Mouse (Mus musculus): ENCODE data around the gene Prss21. TPM values are rescaled to one million over a fixed set of nuclear protein-coding genes. Genes with fewer than 3 reads are reported as not detected.
A peak's percentile ranks its signal among the peaks of the same experiment; 100 is the strongest.

Prss21 gene
- polyA plus RNA-seq, 1 experiment, result 0.11 TPM

DNA sequence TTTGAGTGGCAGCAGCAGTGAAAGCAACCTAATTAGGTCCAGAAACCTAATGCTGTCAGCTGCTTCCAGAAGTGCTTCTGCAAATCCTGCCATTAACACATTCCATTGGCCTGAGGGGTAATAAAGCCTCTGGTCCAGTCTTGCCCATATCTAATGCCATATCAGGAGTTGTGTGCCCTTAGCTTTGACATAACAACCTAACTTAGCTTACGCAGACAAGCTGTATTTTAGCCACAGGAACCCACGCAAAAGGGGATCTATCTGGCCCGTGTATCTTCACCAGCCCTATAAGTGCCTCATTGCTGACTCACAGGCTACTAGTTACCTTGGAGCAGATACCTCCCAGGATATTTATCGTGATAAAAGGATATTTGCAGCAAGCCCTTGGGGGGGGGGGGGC lies 42.3 kb upstream of the Prss21 start:
- DNase-seq, result no peak
- H3K36me3 ChIP-seq (ENCODE audit: control insufficient read depth, insufficient read depth, low read length), result peaks cover 55% of the 10 kb centered on the region
- H3K4me1 ChIP-seq (replicated peaks; ENCODE audit: control insufficient read depth, insufficient read depth, low read length), result peaks cover 4% of the 10 kb centered on the region
- 88% methylated on average over 4 of the region's 4 CpGs for WGBS
- TF ChIP-seq CTCF (IDR thresholded peaks at IDR 0.05; ENCODE audit: borderline replicate concordance, control insufficient read depth, extremely low read depth, insufficient read depth, low read length, poor library complexity) (no peak), POLR2A (IDR thresholded peaks at IDR 0.05; ENCODE audit: control insufficient read depth, extremely low read depth, insufficient read depth, low read length, poor library complexity) (no peak)
- no peaks in the 10 kb centered on the region for H3K27me3 ChIP-seq (ENCODE audit: control insufficient read depth, insufficient read depth, low read length)
- H3K27ac ChIP-seq (ENCODE audit: control insufficient read depth, insufficient read depth, low read length), result no peak overlapping the region
- no peak overlapping the region for H3K4me3 ChIP-seq (ENCODE audit: control insufficient read depth, insufficient read depth, low read length)

GRCm38 (mm10) chr17:23828271-23829001 lies 39.4 kb upstream of the Prss21 start:
- no peak for TF ChIP-seq POLR2A (IDR thresholded peaks at IDR 0.05; ENCODE audit: control insufficient read depth, extremely low read depth, insufficient read depth, low read length, poor library complexity)
- no peak for TF ChIP-seq CTCF (IDR thresholded peaks at IDR 0.05; ENCODE audit: borderline replicate concordance, control insufficient read depth, extremely low read depth, insufficient read depth, low read length, poor library complexity)
- Histone ChIP-seq H3K36me3 (ENCODE audit: control insufficient read depth, insufficient read depth, low read length) (peaks cover 32% of the 10 kb centered on the region), H3K27me3 (ENCODE audit: control insufficient read depth, insufficient read depth, low read length) (no peaks in the 10 kb centered on the region), H3K4me1 (replicated peaks; ENCODE audit: control insufficient read depth, insufficient read depth, low read length) (peaks cover 14% of the 10 kb centered on the region), H3K27ac (ENCODE audit: control insufficient read depth, insufficient read depth, low read length) (peak overlapping the region; percentile 12; the same call in 1 of the 2 replicates), H3K4me3 (ENCODE audit: control insufficient read depth, insufficient read depth, low read length) (peak overlapping the region; percentile 91)
- peak; percentile 67 for DNase-seq
- WGBS, result 2% methylated on average over 47 of the region's 47 CpGs

DNA sequence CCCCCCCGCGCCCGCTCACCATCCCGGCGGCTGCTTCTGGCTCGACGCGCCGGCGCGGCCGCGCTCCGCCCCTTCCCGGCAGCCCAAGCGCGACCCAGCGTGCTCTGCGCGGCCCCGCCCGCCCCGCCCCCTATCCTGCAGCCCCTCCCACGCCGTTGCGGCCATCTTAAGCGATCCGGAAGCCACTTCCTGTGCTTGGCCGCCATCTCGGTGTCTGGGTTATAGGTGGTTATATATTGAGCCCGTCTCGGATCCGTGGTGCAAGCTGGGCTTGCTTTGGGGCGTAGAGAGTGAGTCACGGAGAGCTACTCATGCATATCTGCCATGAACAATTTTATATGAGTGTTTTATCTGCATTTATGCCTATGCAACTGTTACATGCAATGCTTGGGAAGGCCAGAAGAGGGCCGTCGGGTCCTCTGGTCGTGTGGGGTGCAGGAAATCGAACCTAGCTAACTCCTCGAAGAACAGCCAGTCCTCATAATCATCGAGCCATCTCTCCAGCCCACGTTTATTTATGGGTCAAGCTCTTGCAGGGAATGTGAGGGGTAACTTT lies 38.7 kb upstream of the Prss21 start, which contains the start of gene Elob:
Gene Elob, minus strand, starts transcription at position 73 of the 556 bp plus-strand sequence.
- Histone ChIP-seq H3K4me1 (replicated peaks; ENCODE audit: control insufficient read depth, insufficient read depth, low read length) (peaks cover 14% of the 10 kb centered on the region), H3K4me3 (ENCODE audit: control insufficient read depth, insufficient read depth, low read length) (peak within 1 kb of the TSS; percentile 91), H3K36me3 (ENCODE audit: control insufficient read depth, insufficient read depth, low read length) (peaks cover 25% of the 10 kb centered on the region), H3K27ac (ENCODE audit: control insufficient read depth, insufficient read depth, low read length) (peak within 1 kb of the TSS; percentile 86), H3K27me3 (ENCODE audit: control insufficient read depth, insufficient read depth, low read length) (no peaks in the 10 kb centered on the region)
- peak; percentile 64; the same call in 1 of the 2 replicates for TF ChIP-seq CTCF (IDR thresholded peaks at IDR 0.05; ENCODE audit: borderline replicate concordance, control insufficient read depth, extremely low read depth, insufficient read depth, low read length, poor library complexity)
- TF ChIP-seq POLR2A (IDR thresholded peaks at IDR 0.05; ENCODE audit: control insufficient read depth, extremely low read depth, insufficient read depth, low read length, poor library complexity), result 0 out of 2 replicates have a peak, but pooled peaks have one; percentile 11
- DNase-seq, result peak; percentile 81
- 2% methylated on average over 30 of the region's 42 CpGs for whole genome bisulfite sequencing

- Histone ChIP-seq H3K27me3 (ENCODE audit: control insufficient read depth, insufficient read depth, low read length) (no peaks in the 10 kb centered on the region), H3K4me1 (replicated peaks; ENCODE audit: control insufficient read depth, insufficient read depth, low read length) (peaks cover 14% of the 10 kb centered on the region), H3K27ac (ENCODE audit: control insufficient read depth, insufficient read depth, low read length) (peak overlapping the region; percentile 18), H3K36me3 (ENCODE audit: control insufficient read depth, insufficient read depth, low read length) (peaks cover 5% of the 10 kb centered on the region; the same call in 1 of the 2 replicates), H3K4me3 (ENCODE audit: control insufficient read depth, insufficient read depth, low read length) (no peak overlapping the region)
- DNase-seq, result no peak
- TF ChIP-seq POLR2A (IDR thresholded peaks at IDR 0.05; ENCODE audit: control insufficient read depth, extremely low read depth, insufficient read depth, low read length, poor library complexity), result no peak
- TF ChIP-seq CTCF (IDR thresholded peaks at IDR 0.05; ENCODE audit: borderline replicate concordance, control insufficient read depth, extremely low read depth, insufficient read depth, low read length, poor library complexity), result no peak
- WGBS, result 100% methylated on average over 1 of the region's 1 CpGs
These were observed 36.7 kb upstream of the Prss21 start for GRCm38 (mm10) chr17:23831201-23831600.

DNA sequence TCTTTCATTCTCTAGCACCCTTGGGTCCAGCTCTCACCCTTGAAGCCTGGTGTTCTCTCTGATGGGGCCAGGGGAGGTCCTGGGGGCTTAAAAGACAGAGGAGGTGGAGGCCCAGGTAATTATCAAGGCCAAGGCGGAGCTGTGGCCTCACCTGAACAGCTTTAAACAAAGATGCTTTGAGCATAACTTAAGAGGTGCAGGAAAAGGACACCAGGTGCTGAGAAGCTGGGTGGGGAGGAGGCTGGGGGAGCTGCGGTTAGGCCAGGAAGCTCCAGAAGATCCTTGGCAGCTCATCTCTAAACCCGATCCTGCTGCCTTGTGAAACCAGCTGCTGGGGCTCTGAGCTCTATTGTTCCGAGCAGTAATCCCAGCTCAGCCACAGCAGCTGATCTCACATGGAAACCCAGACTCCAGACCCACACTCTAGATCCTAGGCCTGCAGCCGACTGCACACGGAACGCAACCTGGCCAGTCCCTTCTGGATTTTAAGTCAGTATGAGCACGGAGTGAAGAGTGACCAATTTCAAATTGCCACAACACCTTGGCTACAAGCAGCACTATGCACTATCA lies 31.8 kb upstream of the Prss21 start, which contains the start of gene Prss33:
Gene Prss33, minus strand, starts transcription at position 51 of the 570 bp plus-strand sequence.
- Histone ChIP-seq H3K27me3 (ENCODE audit: control insufficient read depth, insufficient read depth, low read length) (no peaks in the 10 kb centered on the region), H3K27ac (ENCODE audit: control insufficient read depth, insufficient read depth, low read length) (no peak within 1 kb of the TSS), H3K4me3 (ENCODE audit: control insufficient read depth, insufficient read depth, low read length) (no peak within 1 kb of the TSS), H3K36me3 (ENCODE audit: control insufficient read depth, insufficient read depth, low read length) (no peaks in the 10 kb centered on the region), H3K4me1 (replicated peaks; ENCODE audit: control insufficient read depth, insufficient read depth, low read length) (peaks cover 8% of the 10 kb centered on the region)
- TF ChIP-seq POLR2A (IDR thresholded peaks at IDR 0.05; ENCODE audit: control insufficient read depth, extremely low read depth, insufficient read depth, low read length, poor library complexity), result no peak
- no peak for TF ChIP-seq CTCF (IDR thresholded peaks at IDR 0.05; ENCODE audit: borderline replicate concordance, control insufficient read depth, extremely low read depth, insufficient read depth, low read length, poor library complexity)
- WGBS, result 87% methylated on average over 8 of the region's 8 CpGs
- no peak for DNase-seq

DNA sequence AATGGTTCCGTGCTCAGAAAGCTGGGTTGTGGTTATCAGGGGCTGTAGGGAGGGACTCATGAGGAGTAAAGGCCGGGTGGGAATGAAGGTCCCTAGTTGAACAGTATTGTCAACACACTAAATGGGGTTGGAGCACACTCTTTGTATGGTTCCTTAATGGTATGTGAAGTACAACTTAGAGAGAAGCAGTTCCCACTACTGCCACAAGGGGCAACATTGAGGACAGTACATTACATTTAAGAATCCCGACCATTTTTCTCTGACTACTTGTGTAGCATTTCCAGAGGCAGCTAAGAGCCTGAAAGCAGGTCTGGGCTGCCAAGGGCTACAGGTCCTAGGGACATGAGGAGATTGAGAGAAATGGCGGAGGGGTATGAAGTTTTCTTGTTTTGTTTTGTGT lies 26.7 kb upstream of the Prss21 start:
- Histone ChIP-seq H3K27ac (ENCODE audit: control insufficient read depth, insufficient read depth, low read length) (no peak overlapping the region), H3K36me3 (ENCODE audit: control insufficient read depth, insufficient read depth, low read length) (no peaks in the 10 kb centered on the region), H3K27me3 (ENCODE audit: control insufficient read depth, insufficient read depth, low read length) (no peaks in the 10 kb centered on the region), H3K4me3 (ENCODE audit: control insufficient read depth, insufficient read depth, low read length) (no peak overlapping the region), H3K4me1 (replicated peaks; ENCODE audit: control insufficient read depth, insufficient read depth, low read length) (peaks cover 4% of the 10 kb centered on the region; the same call in 1 of the 2 replicates)
- 35% methylated on average over 4 of the region's 4 CpGs for WGBS
- DNase-seq, result peak; percentile 70
- TF ChIP-seq CTCF (IDR thresholded peaks at IDR 0.05; ENCODE audit: borderline replicate concordance, control insufficient read depth, extremely low read depth, insufficient read depth, low read length, poor library complexity), result no peak
- no peak for TF ChIP-seq POLR2A (IDR thresholded peaks at IDR 0.05; ENCODE audit: control insufficient read depth, extremely low read depth, insufficient read depth, low read length, poor library complexity)
